Mouse (Mus musculus) adrenal gland, postnatal 36 days (tissue): ENCODE data around the gene Olfr868. TPM values are rescaled to one million over a fixed set of nuclear protein-coding genes. Genes with fewer than 3 reads are reported as not detected.

ENCODE experiments used
- DNase-seq, 2 experiments: peaks; one replicate each; pipeline ENCODE4 v3.0.0; 2021; ENCODE audit warnings: mixed read lengths in 1 of 2
- long read RNA-seq, 2 experiments: library from polyadenylated mRNA; stranded (forward); transcript quantifications; one replicate each; pipeline ENCODE4 v2.0.0; 2021; ENCODE audit warnings: borderline sequencing depth in 2 of 2
- total RNA-seq, 2 experiments: library from RNA; stranded (reverse); gene quantifications; 2 replicates each; pipeline ENCODE4 v1.2.3; 2021

The Olfr868 gene
- not detected for total RNA-seq
- long read RNA-seq, experiment 1 = 0 reads
- long read RNA-seq, experiment 2 = 0 reads

GRCm38 (mm10) chr9:20098326-20098725 is at the start of gene Olfr868:
Gene Olfr868, plus strand, starts transcription at chr9:20098626.
- no peak for DNase-seq

- DNase-seq = no peak
Observed at GRCm38 (mm10) chr9:20057462-20057861, 41.0 kb upstream of the Olfr868 start, which contains the start of gene Olfr867. Gene Olfr867, minus strand, starts transcription at chr9:20057562.

- no peak for DNase-seq
Observed at GRCm38 (mm10) chr9:20070236-20070635, 28.2 kb upstream of the Olfr868 start.

- no peak for DNase-seq
Observed at GRCm38 (mm10) chr9:20071291-20071690, 27.1 kb upstream of the Olfr868 start.

- no peak for DNase-seq
Observed at GRCm38 (mm10) chr9:20073523-20074177, 24.8 kb upstream of the Olfr868 start.

- no peak for DNase-seq
Observed at GRCm38 (mm10) chr9:20128709-20129108, 30.3 kb downstream of the Olfr868 start, which contains the start of gene Olfr869. Gene Olfr869, plus strand, starts transcription at chr9:20129009.

GRCm38 (mm10) chr9:20149706-20150105 is 51.3 kb downstream of the Olfr868 start:
- DNase-seq = no peak

Other genes with a start within 250 kb of the Olfr868 start
- gene Olfr860, start 248.9 kb upstream of the Olfr868 start, total RNA-seq = not detected
- not detected for gene Olfr862, start 210.6 kb upstream of the Olfr868 start, total RNA-seq
- gene Olfr77, start 181.8 kb upstream of the Olfr868 start, total RNA-seq = not detected
- not detected for gene Olfr866, start 70.6 kb upstream of the Olfr868 start, total RNA-seq
- gene Olfr867, start 41.1 kb upstream of the Olfr868 start, total RNA-seq = not detected
- not detected for gene Olfr869, start 30.4 kb downstream of the Olfr868 start, total RNA-seq
- gene Olfr870, start 75.4 kb downstream of the Olfr868 start, total RNA-seq = not detected
- gene Olfr871, start 113.6 kb downstream of the Olfr868 start, total RNA-seq = not detected
- not detected for gene Olfr872, start 138.5 kb downstream of the Olfr868 start, total RNA-seq
- gene Olfr39, start 183.7 kb downstream of the Olfr868 start, total RNA-seq = not detected
- not detected for gene Olfr873, start 199.9 kb downstream of the Olfr868 start, total RNA-seq
- gene Olfr18, start 237.5 kb downstream of the Olfr868 start, total RNA-seq = not detected